Mouse (Mus musculus) olfactory bulb, adult 2 months (tissue): Measurements from ENCODE around the gene Mcrs1. TPM values are rescaled to one million over a fixed set of nuclear protein-coding genes. Genes with fewer than 3 reads are reported as not detected.

Experiments used
- H3K27ac ChIP-seq: fragments of 200-500 bp; 2 replicates; pipeline ENCODE4 v1.5.1; 2012; ENCODE audit warnings: low read depth, low read length; ENCODE audit not compliant: insufficient read depth
- H3K4me1 ChIP-seq: fragments of 200-500 bp; 2 replicates; pipeline ENCODE4 v1.6.1; 2012; ENCODE audit warnings: low read length; ENCODE audit not compliant: control insufficient read depth, insufficient read depth
- H3K4me3 ChIP-seq: fragments of 200-500 bp; 2 replicates; pipeline ENCODE4 v1.5.1; 2012; ENCODE audit warnings: mild to moderate bottlenecking, low read depth, low read length, moderate library complexity; ENCODE audit not compliant: insufficient read depth
- CTCF ChIP-seq: fragments of 200-500 bp; IDR thresholded peaks from 2 replicates; pipeline ENCODE4 v1.5.1; 2012; ENCODE audit warnings: low read depth, mild to moderate bottlenecking, low read length, moderate library complexity; ENCODE audit not compliant: insufficient read depth
- POLR2A ChIP-seq: fragments of 200-500 bp; IDR thresholded peaks from 2 replicates; pipeline ENCODE4 v1.6.1; 2012; ENCODE audit warnings: mild to moderate bottlenecking, low read depth, low read length, moderate library complexity; ENCODE audit not compliant: insufficient read depth
- WGBS: fragments of 180-500 bp; shearing (Covaris S2); methylation state at CpG from one replicate; pipeline ENCODE4 v1.1.7; 2018; 5-methylcytosine and 5-hydroxymethylcytosine counted together
- polyA plus RNA-seq: library from polyadenylated mRNA; stranded (reverse); fragments of >200 nt; gene quantifications from 2 replicates; pipeline ENCODE4 v1.2.4, GENCODE M21; 2012; ENCODE audit warnings: low replicate concordance; ENCODE audit not compliant: missing spikeins, insufficient read depth, insufficient read length

Mcrs1 gene
- polyA plus RNA-seq, 1 experiment = not detected

DNA sequence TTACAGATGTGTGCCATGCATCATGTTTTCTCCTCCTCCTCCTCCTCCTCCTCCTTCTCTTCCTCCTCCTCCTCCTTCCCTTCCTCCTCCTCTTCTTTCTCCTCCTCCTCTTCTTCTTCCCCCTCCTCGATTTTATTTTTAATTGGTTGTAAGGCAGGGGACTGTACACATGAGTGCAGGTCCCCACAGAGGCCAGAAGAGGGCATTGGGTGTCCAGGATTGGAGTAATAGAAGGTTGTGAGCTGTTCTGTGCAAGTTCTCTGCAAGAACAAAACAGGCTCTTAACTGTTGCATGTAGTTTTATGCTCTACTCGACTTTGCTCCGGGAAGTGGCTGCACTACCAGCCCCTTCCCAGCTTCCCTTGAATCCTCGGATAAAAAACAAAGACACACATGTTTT is 11.6 kb downstream of the Mcrs1 start:
- H3K4me3 ChIP-seq = no peak overlapping the region
- no peak overlapping the region for H3K27ac ChIP-seq
- H3K4me1 ChIP-seq = peaks cover 15% of the 10 kb centered on the region
- WGBS = 67% methylated on average over 4 of the region's 4 CpGs
- TF ChIP-seq POLR2A = no peak
- TF ChIP-seq CTCF = no peak

DNA sequence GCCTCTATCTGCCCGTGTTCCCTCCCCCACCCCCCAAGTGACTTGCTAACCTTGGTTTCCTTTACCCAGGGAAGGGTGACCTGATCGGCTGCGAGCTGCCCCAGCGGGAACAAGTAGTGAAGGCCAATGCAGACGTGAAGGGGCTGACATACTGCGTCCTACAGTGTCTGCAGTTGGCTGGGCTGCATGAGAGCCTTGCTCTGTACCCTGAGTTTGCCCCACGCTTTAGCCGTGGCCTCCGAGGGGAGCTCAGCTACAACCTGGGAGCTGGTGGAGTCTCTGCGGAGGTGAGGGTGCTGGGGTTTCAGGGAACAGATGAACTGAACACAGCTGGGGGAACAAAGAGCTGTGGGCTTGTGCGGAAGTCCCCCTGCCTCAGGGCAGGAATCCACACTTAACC is 13.8 kb downstream of the Mcrs1 start:
- TF ChIP-seq POLR2A (no peak), CTCF (no peak)
- H3K4me3 ChIP-seq = no peak overlapping the region
- H3K27ac ChIP-seq = no peak overlapping the region; the same call in 1 of the 2 replicates
- WGBS = 62% methylated on average over 11 of the region's 11 CpGs
- H3K4me1 ChIP-seq = peaks cover 26% of the 10 kb centered on the region

DNA sequence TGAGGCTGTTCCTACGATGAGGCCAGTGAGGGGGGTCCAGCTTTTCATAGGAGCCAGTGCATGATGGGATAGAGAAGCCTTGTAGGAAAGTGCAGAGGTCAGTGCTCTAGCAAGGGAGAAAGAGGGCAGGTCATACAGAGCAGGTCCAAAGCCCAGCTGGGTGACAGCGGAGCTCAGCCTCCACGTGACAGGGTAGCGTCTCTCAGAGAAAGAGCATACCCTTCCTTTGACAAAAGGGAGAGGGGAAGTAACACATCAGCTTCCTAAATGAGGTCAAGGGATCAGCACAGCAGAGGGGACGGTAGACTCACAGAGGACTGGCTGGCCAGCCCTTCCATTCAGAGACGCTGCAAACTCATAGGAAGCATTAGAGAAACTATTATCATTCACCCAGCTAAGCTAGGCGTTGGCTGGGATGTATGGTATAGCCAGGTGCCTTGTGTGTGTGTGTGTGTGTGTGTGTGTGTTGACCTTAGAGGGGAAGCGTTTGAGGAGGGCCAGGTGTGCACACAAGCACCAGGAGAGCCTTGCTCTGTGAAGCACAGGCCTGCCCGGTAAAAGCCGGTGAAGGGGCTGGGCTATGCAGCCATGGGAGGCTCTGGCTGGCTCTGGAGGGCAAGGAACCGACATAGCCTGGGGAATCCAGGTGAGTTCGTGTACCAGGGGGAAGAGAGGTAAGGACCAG is 17.3 kb downstream of the Mcrs1 start:
- Histone ChIP-seq H3K27ac (peak overlapping the region; percentile 8; the same call in 1 of the 2 replicates), H3K4me3 (no peak overlapping the region), H3K4me1 (peaks cover 42% of the 10 kb centered on the region)
- TF ChIP-seq POLR2A (no peak), CTCF (no peak)
- WGBS = 70% methylated on average over 12 of the region's 12 CpGs

DNA sequence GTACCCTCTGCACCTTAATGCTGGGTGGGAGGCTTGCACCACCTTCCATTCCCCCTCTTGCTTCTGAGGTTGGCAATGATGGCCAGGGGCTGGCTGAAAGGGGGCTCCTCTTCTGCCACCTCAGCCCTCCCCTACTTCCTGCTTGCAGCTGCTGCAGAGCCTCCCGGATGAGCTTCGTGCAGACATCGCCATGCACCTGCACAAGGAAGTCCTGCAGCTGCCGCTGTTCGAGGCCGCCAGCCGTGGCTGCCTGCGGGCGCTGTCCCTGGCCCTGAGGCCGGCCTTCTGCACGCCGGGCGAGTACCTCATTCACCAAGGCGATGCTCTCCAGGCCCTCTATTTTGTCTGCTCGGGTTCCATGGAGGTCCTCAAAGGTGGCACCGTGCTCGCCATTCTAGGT is 18.0 kb downstream of the Mcrs1 start:
- Histone ChIP-seq H3K27ac (peak overlapping the region; percentile 16; the same call in 1 of the 2 replicates), H3K4me3 (no peak overlapping the region), H3K4me1 (peaks cover 46% of the 10 kb centered on the region)
- no peak for TF ChIP-seq POLR2A
- TF ChIP-seq CTCF = no peak
- 69% methylated on average over 17 of the region's 17 CpGs for WGBS

DNA sequence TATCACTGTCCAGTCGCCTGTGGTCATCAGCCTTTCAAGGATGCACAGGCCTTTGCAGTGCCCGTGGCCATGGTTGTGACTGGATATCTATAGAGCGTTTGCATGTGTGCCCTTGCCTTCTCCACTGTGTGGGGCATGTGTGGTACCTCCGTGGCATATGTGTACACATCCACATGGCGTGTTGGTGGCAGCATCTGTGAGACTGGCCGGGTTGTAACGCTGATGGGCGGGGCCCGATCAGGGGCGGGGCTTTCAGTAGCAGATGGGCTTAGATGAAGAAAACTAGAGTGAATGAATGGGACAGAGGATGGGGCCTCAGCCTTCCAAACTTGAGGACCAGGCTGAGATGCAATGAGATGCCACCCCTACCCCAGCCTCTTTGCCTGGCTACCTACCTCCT is 19.8 kb downstream of the Mcrs1 start:
- Histone ChIP-seq H3K27ac (no peak overlapping the region), H3K4me1 (peaks cover 49% of the 10 kb centered on the region), H3K4me3 (no peak overlapping the region)
- 64% methylated on average over 10 of the region's 10 CpGs for WGBS
- TF ChIP-seq CTCF = no peak
- TF ChIP-seq POLR2A = no peak

DNA sequence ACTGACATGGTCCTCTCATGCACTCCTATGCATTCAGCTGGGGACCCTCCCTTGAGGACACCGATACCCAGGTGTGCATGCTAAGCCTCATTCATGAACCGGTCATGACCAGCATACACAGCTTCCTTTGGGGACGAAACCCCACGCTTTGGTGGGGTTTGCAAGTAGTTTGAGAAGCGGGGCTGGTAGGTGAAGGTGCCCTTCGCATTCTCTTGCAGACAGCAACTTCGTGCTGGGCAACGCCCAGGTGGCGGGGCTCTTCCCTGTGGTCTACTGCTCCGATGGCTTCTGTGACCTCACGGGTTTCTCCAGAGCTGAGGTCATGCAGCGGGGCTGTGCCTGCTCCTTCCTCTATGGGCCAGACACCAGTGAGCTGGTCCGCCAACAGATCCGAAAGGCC is 25.7 kb downstream of the Mcrs1 start:
- WGBS = 39% methylated on average over 14 of the region's 14 CpGs
- TF ChIP-seq POLR2A (no peak), CTCF (no peak)
- Histone ChIP-seq H3K27ac (peak overlapping the region; percentile 58), H3K4me1 (peaks cover 59% of the 10 kb centered on the region), H3K4me3 (peak overlapping the region; percentile 72)

DNA sequence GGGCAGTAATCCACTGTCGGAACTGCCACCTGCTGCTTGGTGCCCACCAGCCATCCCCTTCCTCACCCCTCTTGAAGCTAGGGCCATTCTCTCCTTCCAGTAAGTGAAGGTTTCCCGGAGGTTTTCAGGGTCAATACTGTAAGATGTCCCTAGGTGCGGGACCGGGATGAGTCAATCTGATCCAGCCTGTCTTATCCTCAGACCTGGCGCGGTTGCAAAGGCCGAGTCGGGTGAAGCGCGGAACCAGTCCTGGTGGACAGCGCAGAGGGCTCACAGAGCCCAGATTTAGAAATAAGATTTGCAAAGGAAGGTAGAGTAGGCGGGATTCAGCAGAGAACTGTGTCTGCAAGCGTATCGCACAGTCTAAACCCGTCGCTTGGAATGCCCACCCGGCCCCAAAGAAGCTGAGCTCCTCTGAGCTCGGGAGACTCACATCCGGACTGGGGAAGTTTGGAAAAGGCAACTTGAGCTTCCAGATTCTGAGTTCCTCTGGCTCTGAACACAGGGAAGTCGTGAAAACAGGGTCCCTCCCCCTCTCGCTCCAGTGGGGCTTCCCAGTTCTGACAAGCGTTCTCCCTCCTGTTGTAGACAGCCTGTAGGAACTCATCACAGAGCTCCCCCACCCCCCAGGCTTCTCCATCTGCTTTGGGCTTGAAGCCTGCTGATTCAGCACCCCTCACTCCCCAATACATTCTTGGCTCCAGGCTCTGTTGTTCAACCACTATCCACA is 26.5 kb downstream of the Mcrs1 start:
- 4% methylated on average over 22 of the region's 22 CpGs for WGBS
- no peak for TF ChIP-seq CTCF
- TF ChIP-seq POLR2A = no peak
- H3K4me1 ChIP-seq = peaks cover 57% of the 10 kb centered on the region
- peak overlapping the region; percentile 91 for H3K27ac ChIP-seq
- H3K4me3 ChIP-seq = peak overlapping the region; percentile 72

DNA sequence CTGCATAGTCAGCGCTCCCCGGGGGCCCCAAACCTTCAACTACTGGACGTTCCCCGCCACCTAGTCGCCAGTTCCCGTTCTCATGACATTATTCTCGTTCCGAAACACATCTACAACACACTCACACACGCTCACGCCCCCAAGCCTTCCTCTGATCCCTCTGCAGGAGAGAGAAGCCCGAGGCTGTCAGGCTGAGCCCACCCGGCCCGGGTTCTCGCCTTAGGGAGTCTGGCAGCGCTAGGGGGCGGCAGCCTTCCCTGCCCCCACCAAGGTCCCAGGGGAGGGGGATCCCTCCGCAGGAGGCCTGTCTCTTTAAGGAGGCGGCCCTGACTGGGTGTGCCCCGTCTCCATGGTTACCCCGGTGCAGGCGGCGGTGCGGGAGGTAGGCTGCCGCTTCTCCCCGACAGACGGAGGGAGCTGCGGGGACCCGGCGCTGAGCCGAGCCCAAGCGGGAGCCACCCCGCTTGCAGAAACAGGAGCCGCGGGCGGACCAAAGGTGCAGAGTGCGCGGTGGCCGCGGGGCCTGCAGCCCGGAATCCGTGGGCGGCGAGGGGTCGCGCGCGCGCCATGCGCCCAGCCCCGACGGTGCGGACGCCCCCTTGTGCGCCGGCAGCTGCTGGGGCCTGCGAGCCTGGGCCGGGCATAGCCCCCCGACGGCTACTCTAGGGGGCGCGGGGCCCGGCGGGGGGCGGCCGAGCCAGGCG is 27.4 kb downstream of the Mcrs1 start, which contains the start of gene Kcnh3:
Gene Kcnh3 (plus strand): TSS at position 654 of the 704 bp plus-strand sequence.
- Histone ChIP-seq H3K4me1 (peaks cover 56% of the 10 kb centered on the region), H3K27ac (peak within 1 kb of the TSS; percentile 91), H3K4me3 (peak within 1 kb of the TSS; percentile 72)
- TF ChIP-seq CTCF (0 out of 2 replicates have a peak, but pooled peaks have one; percentile 5), POLR2A (peak; percentile 53)
- WGBS = 2% methylated on average over 58 of the region's 66 CpGs
